Mouse (Mus musculus) frontal cortex, postnatal 25 days (tissue): ENCODE results near the gene Pfdn2.

Experiments used
- DNase-seq, 2 experiments: peaks; one replicate each; pipeline ENCODE4 v3.0.0; 2022; ENCODE audit warnings: low spot score in 2 of 2

The Pfdn2 gene

DNA sequence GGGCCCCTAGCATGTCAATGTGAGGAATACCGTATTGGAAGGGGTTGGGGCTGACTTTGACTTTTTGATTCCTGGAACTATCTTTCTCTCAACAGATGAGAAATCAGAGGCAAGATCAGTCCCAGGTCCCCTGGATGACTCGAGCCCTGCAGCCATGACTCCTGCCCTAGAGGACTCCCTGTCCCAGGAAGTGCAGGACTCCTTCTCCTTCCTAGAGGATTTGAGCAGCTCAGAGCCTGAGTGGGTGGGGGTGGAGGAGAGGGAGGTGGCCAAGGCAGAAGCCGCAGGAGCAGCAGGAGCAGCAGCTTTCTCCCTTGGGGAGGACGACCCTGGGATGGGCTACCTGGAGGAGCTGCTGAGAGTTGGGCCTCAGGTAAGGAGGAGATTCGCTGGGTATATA, 61.8 kb downstream of the Pfdn2 start:
- no peak for DNase-seq
